Mouse (Mus musculus) midbrain, embryonic 11.5 days (tissue): ENCODE measurements around the gene B230104I21Rik. TPM values are rescaled to one million over a fixed set of nuclear protein-coding genes. Genes with fewer than 3 reads are reported as not detected.

Experiments used
- ATAC-seq: fragments of 200-750 bp; cut with Nextera tagmentation; 2 replicates; pipeline ENCODE4 v1.8.0; 2017; ENCODE audit warnings: moderate TSS enrichment, moderate library complexity; ENCODE audit not compliant: low FRiP score
- DNase-seq: peaks from one replicate; pipeline ENCODE4 v3.0.0; 2015; ENCODE audit warnings: low spot score; ENCODE audit errors: missing footprints
- H3K27ac ChIP-seq: fragments of 300-500 bp; sonication (generic); 2 replicates; pipeline ENCODE4 v1.5.1; 2014; ENCODE audit warnings: low read depth, low read length
- H3K27me3 ChIP-seq: fragments of 300-500 bp; sonication (generic); 2 replicates; pipeline ENCODE4 v1.6.1; 2014; ENCODE audit warnings: mild to moderate bottlenecking, low read length, moderate library complexity, mixed read lengths; ENCODE audit not compliant: control insufficient read depth, insufficient read depth
- H3K36me3 ChIP-seq: fragments of 300-500 bp; sonication (generic); 2 replicates; pipeline ENCODE4 v1.6.1; 2014; ENCODE audit warnings: mild to moderate bottlenecking, low read length, moderate library complexity, mixed read lengths; ENCODE audit not compliant: control insufficient read depth, insufficient read depth
- H3K4me1 ChIP-seq: fragments of 300-500 bp; sonication (generic); 2 replicates; pipeline ENCODE4 v1.6.1; 2014; ENCODE audit warnings: low read length; ENCODE audit not compliant: control insufficient read depth, insufficient read depth
- H3K4me2 ChIP-seq: fragments of 300-500 bp; sonication (generic); 2 replicates; pipeline ENCODE4 v1.6.1; 2014; ENCODE audit warnings: mild to moderate bottlenecking, moderate library complexity
- H3K4me3 ChIP-seq: fragments of 300-500 bp; sonication (generic); 2 replicates; pipeline ENCODE4 v1.5.1; 2014; ENCODE audit warnings: low read depth, low read length
- H3K9ac ChIP-seq: fragments of 300-500 bp; sonication (generic); 2 replicates; pipeline ENCODE4 v1.6.1; 2014; ENCODE audit warnings: low read length
- H3K9me3 ChIP-seq: fragments of 300-500 bp; sonication (generic); 2 replicates; pipeline ENCODE4 v1.6.1; 2016; ENCODE audit warnings: low read length; ENCODE audit not compliant: control insufficient read depth
- WGBS: fragments of 180-500 bp; shearing (Covaris S2); extraction: QIAGEN DNeasy Blood & Tissue Kit; methylation state at CpG from one replicate; pipeline ENCODE4 v1.1.7; 2014; 5-methylcytosine and 5-hydroxymethylcytosine counted together
- polyA plus RNA-seq: library from polyadenylated mRNA; unstranded; fragments of >200 nt; fragmentation: Nextera tagmentation; extraction: Ambion mirVana; gene quantifications from 2 replicates; pipeline ENCODE4 v1.2.1, GENCODE M21; 2014

The B230104I21Rik gene
- polyA plus RNA-seq, result not detected in 2 replicates

- no peak within 1 kb of the TSS; the same call in 1 of the 2 replicates for H3K27ac ChIP-seq
- no peaks in the 10 kb centered on the region for H3K36me3 ChIP-seq
- H3K9me3 ChIP-seq, result no peaks in the 10 kb centered on the region
- peaks cover 17% of the 10 kb centered on the region for H3K4me1 ChIP-seq
- H3K4me3 ChIP-seq, result no peak within 1 kb of the TSS; the same call in 1 of the 2 replicates
- H3K9ac ChIP-seq, result 0 out of 2 replicates have a peak within 1 kb of the TSS, but pooled peaks have one; percentile 17
- 62% methylated on average over 12 of the region's 12 CpGs for WGBS
- ATAC-seq, result peak; percentile 56
- DNase-seq, result peak; percentile 89
- 0 out of 2 replicates have a peak, but pooled peaks cover 2% of the 10 kb centered on the region for H3K27me3 ChIP-seq
- H3K4me2 ChIP-seq, result peak within 1 kb of the TSS; percentile 31
Observed at GRCm38 (mm10) chr4:154335761-154336160, at the start of gene B230104I21Rik. TSS of gene B230104I21Rik (plus strand) at chr4:154336127.

DNA sequence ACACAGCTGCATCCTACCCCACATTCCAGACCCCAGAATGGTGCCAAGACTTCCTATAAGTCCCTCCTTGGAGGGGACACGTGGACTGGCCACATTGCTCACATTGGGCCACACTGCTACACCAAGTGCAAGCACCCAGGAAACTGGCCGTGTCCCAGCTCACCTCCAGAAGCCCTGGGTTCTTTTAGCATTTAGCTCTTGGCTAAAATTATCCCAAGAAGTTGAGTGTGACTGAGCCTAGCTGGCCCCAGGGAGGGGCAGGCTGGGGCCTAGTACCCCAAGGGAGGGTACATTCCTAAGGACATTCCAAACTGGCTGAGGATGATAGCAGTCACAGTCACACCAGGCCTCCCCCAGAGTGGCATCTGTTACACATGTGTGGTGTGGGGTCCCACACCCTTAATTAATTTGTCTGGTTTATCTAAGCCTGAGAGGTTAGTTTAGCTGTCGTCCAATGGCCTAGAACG, 42.2 kb upstream of the B230104I21Rik start:
- no peak overlapping the region for H3K4me2 ChIP-seq
- no peak overlapping the region for H3K9ac ChIP-seq
- no peak for ATAC-seq
- WGBS, result 52% methylated on average over 4 of the region's 4 CpGs
- no peaks in the 10 kb centered on the region for H3K9me3 ChIP-seq
- no peaks in the 10 kb centered on the region for H3K36me3 ChIP-seq
- H3K4me3 ChIP-seq, result no peak overlapping the region
- no peaks in the 10 kb centered on the region; the same call in 1 of the 2 replicates for H3K4me1 ChIP-seq
- no peak overlapping the region for H3K27ac ChIP-seq
- H3K27me3 ChIP-seq, result peaks cover 1% of the 10 kb centered on the region
- DNase-seq, result no peak

DNA sequence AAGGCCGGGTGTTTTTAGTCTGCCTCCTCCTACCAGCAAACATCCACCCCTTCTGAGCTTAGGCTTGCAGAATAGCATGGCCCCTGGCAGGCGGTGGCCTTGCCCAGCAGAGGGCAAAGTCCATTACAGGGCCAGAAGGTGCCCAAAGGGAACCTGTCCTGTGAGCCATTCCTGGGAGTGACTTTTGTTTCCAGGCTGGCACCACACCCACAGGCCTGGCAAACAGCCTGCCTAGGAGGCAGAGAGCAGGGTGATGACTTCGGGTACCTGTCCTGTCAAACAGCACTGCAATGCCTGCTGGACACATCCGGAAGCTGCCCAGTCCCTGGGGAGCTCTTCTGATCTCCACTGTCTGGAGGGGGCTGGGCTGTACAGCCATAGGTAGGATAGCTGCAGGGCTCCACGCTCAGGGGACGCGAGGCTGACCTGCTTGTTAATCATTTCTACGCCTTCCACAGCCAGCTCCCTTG, 41.6 kb upstream of the B230104I21Rik start:
- Histone ChIP-seq H3K4me1 (no peaks in the 10 kb centered on the region; the same call in 1 of the 2 replicates), H3K9ac (no peak overlapping the region), H3K9me3 (no peaks in the 10 kb centered on the region), H3K36me3 (no peaks in the 10 kb centered on the region), H3K27ac (no peak overlapping the region), H3K4me2 (no peak overlapping the region), H3K27me3 (peaks cover 7% of the 10 kb centered on the region), H3K4me3 (no peak overlapping the region)
- WGBS, result 55% methylated on average over 8 of the region's 8 CpGs
- DNase-seq (no peak), ATAC-seq (no peak)

DNA sequence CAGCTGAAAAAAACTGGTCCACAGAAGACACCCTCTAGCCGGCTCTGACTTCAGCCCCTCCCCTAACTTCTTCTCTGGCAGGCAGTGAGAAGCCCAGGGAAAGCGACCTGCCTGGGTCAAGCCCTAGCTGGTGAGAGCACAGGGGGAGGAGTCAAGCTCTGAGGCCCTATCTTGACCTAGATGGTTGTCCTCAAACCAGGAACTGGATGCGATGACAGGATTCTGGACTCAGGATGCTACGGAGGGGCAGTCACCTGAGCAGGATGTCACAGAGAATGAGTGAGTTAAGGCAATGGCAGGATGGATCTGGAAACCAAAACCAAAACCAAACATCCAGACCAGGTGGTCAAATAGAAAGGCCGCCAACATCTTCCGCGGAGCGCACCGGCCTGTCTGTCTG, 38.2 kb upstream of the B230104I21Rik start:
- peaks cover 5% of the 10 kb centered on the region; the same call in 1 of the 2 replicates for H3K4me1 ChIP-seq
- H3K36me3 ChIP-seq, result no peaks in the 10 kb centered on the region
- 39% methylated on average over 9 of the region's 9 CpGs for WGBS
- ATAC-seq (no peak), DNase-seq (peak; percentile 84)
- peaks cover 29% of the 10 kb centered on the region for H3K27me3 ChIP-seq
- no peaks in the 10 kb centered on the region for H3K9me3 ChIP-seq
- no peak overlapping the region for H3K9ac ChIP-seq
- no peak overlapping the region for H3K4me2 ChIP-seq
- H3K27ac ChIP-seq, result no peak overlapping the region
- no peak overlapping the region for H3K4me3 ChIP-seq

DNA sequence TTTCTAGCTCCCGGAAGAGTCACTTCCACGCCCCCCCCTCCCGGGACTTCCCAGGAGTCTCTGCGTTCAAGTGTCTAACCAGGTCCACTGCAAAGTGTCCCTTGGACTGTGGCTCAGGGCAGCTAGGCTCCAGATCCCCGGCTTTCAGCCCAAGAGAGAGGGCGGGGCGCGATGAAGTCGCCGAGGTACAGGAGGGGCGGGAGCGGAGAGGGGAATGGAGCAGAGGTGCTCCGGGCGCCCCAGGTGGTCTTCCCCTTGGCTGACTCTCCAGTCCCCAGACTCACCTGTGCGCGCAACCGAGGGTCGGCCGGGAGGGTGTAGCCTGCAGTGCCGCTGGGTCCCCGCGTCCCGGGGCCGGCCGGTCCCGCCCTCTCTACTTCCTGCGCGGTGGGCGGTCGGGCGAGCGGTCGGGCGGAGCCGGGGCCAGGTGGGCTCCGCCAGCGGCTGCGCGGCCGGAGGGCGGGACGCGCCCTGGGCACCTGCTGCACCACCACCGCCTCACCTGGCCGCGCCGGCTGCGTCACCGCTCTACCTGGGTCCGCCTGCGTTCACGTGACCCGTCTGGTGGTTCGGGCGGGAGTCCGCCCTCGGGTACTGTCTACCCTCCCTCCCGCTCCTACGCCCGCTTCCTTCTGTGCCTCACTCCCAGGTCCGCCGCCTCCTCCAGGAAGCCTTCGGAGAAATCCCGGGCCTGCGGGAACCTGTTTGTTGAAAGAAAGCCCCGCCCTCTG, 36.2 kb upstream of the B230104I21Rik start:
- Histone ChIP-seq H3K9ac (0 out of 2 replicates have a peak overlapping the region, but pooled peaks have one; percentile 24), H3K9me3 (no peaks in the 10 kb centered on the region), H3K4me3 (peak overlapping the region; percentile 41), H3K27me3 (peaks cover 29% of the 10 kb centered on the region), H3K4me1 (peaks cover 5% of the 10 kb centered on the region; the same call in 1 of the 2 replicates), H3K36me3 (no peaks in the 10 kb centered on the region), H3K4me2 (peak overlapping the region; percentile 72), H3K27ac (no peak overlapping the region)
- DNase-seq, result peak; percentile 90
- WGBS, result under 1% methylated on average over 59 of the region's 66 CpGs
- ATAC-seq, result peak; percentile 58; the same call in 1 of the 2 replicates

DNA sequence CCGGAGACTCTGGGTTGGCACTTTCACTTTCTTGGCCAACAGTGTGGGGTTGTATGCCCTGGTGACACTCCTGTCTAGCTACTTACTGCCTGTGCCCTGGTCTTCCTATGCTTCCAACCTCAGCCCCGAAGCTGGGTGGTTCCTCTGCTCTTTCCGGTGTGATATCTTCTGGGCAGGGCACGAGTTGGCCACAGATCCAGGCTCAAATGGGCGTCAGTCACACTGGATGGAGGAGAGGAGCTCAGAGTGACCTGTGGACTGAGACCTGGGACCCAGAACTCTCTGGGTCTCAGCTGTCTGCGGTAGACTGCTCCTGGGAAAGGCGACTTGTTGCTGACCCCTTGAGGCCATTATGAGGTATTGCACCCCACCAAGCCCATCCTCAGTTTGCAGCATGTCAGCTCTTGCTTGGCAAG, 34.5 kb upstream of the B230104I21Rik start, which contains the start of gene Arhgef16:
Arhgef16 (minus strand) TSS at position 211 of the 416 bp plus-strand sequence.
- 28% methylated on average over 7 of the region's 7 CpGs for WGBS
- H3K4me3 ChIP-seq, result no peak within 1 kb of the TSS

GRCm38 (mm10) chr4:154309131-154309530, 26.8 kb upstream of the B230104I21Rik start:
- no peaks in the 10 kb centered on the region for H3K9me3 ChIP-seq
- WGBS, result 86% methylated on average over 2 of the region's 2 CpGs
- no peak for ATAC-seq
- H3K9ac ChIP-seq, result no peak overlapping the region
- no peak overlapping the region for H3K4me3 ChIP-seq
- H3K4me2 ChIP-seq, result no peak overlapping the region
- no peaks in the 10 kb centered on the region for H3K36me3 ChIP-seq
- H3K27me3 ChIP-seq, result no peaks in the 10 kb centered on the region
- H3K27ac ChIP-seq, result no peak overlapping the region
- no peak for DNase-seq
- no peaks in the 10 kb centered on the region for H3K4me1 ChIP-seq

More for the DNA sequence above, 34.5 kb upstream of the B230104I21Rik start, which contains the start of gene Arhgef16:
- Histone ChIP-seq H3K36me3 (no peaks in the 10 kb centered on the region), H3K4me1 (peaks cover 5% of the 10 kb centered on the region; the same call in 1 of the 2 replicates), H3K9me3 (no peaks in the 10 kb centered on the region), H3K4me2 (no peak within 1 kb of the TSS), H3K27ac (no peak within 1 kb of the TSS), H3K27me3 (peaks cover 29% of the 10 kb centered on the region), H3K9ac (no peak within 1 kb of the TSS)
- DNase-seq (peak; percentile 93), ATAC-seq (peak; percentile 66)

DNA sequence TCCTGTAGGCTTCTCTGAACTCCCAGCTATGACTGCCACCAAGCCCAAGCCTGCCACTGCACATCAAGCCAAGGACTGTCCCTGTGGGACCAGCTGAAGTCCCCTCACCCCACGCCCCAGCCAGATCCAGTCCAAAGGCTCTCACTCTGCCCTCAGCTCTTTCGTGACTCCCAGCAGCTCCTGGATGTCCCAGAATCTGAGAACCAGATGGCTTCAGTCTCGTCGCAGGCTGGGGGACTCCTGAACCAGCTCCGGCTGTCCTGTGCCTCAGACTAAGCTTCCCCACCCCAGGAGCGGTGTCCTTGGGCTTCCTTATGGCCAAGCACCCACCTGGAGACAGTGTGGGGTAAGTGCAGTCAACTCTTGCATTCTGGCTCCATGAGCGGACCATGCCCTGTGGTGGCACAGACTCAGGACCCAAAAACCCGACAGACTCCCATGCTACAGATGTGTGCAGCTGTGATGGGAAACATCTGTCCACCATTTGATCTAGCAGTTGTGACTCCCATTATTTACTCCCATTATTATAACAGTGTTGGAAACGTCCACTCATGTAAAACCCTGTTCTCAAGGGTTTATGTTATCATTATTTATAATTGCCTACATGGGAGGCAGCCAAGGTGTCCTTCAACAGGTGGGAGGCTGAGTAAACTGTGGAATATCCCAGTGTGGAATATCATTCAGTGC, 25.2 kb upstream of the B230104I21Rik start:
- DNase-seq, result no peak

More for the DNA sequence above, 25.2 kb upstream of the B230104I21Rik start:
- H3K9me3 ChIP-seq, result no peaks in the 10 kb centered on the region
- H3K9ac ChIP-seq, result no peak overlapping the region
- H3K4me1 ChIP-seq, result no peaks in the 10 kb centered on the region
- H3K36me3 ChIP-seq, result no peaks in the 10 kb centered on the region
- no peak overlapping the region for H3K4me2 ChIP-seq
- ATAC-seq, result no peak
- H3K4me3 ChIP-seq, result no peak overlapping the region
- WGBS, result 79% methylated on average over 9 of the region's 9 CpGs
- H3K27me3 ChIP-seq, result no peaks in the 10 kb centered on the region
- no peak overlapping the region for H3K27ac ChIP-seq
